Mouse (Mus musculus): ENCODE measurements around the gene Eif4a3.
"Not testable (repeated sequence)": the region's sequence is repeated elsewhere in the genome, so short reads cannot be mapped to it uniquely, and the experiment has no call there.

Eif4a3 gene

GRCm38 (mm10) chr11:119245543-119245942, 54.3 kb downstream of the Eif4a3 start:
- not testable (repeated sequence) for DNase-seq (ENCODE audit: low spot score)

GRCm38 (mm10) chr11:119239480-119239879, 60.4 kb downstream of the Eif4a3 start:
- no peak for DNase-seq (ENCODE audit: low spot score)

Data from urinary bladder, postnatal 10 days (tissue).